Mouse (Mus musculus) testis, adult 2 months (tissue): Measurements from ENCODE around the gene Zfp523. TPM values are rescaled to one million over a fixed set of nuclear protein-coding genes. Genes with fewer than 3 reads are reported as not detected.

Source experiments
- H3K27ac ChIP-seq: fragments of 200-500 bp; 2 replicates; pipeline ENCODE4 v1.5.1; 2012; ENCODE audit warnings: low read depth, low read length; ENCODE audit not compliant: control insufficient read depth, insufficient read depth
- H3K27me3 ChIP-seq: fragments of 200-500 bp; 2 replicates; pipeline ENCODE4 v1.6.1; 2012; ENCODE audit warnings: mild to moderate bottlenecking, low read length, moderate library complexity; ENCODE audit not compliant: control insufficient read depth, insufficient read depth
- H3K36me3 ChIP-seq: fragments of 200-500 bp; 2 replicates; pipeline ENCODE4 v1.6.1; 2012; ENCODE audit warnings: mild to moderate bottlenecking, low read length; ENCODE audit not compliant: control insufficient read depth, insufficient read depth
- H3K4me1 ChIP-seq: fragments of 200-500 bp; 2 replicates; pipeline ENCODE4 v1.6.1; 2012; ENCODE audit warnings: low read length; ENCODE audit not compliant: control insufficient read depth, insufficient read depth
- H3K4me3 ChIP-seq: fragments of 200-500 bp; 2 replicates; pipeline ENCODE4 v1.5.1; 2012; ENCODE audit warnings: low read depth, mild to moderate bottlenecking, low read length, moderate library complexity, mixed read lengths; ENCODE audit not compliant: control insufficient read depth
- CTCF ChIP-seq: fragments of 200-500 bp; IDR thresholded peaks from 2 replicates; pipeline ENCODE4 v1.5.1; 2012; ENCODE audit warnings: low read depth, mild to moderate bottlenecking, inconsistent platforms, low read length, moderate library complexity; ENCODE audit not compliant: control insufficient read depth, insufficient read depth, insufficient replicate concordance
- POLR2A ChIP-seq: fragments of 200-500 bp; IDR thresholded peaks from 2 replicates; pipeline ENCODE4 v1.6.1; 2012; ENCODE audit warnings: low read depth, mild to moderate bottlenecking, inconsistent platforms, low read length, moderate library complexity; ENCODE audit not compliant: control insufficient read depth
- polyA plus RNA-seq: library from polyadenylated mRNA; depleted of rRNA; stranded (reverse); fragments of >200 nt; gene quantifications from 2 replicates; pipeline ENCODE4 v1.2.3, GENCODE M21; 2012

Gene Zfp523
- polyA plus RNA-seq, 1 experiment, result 89.4 TPM

- Histone ChIP-seq H3K4me3 (no peak overlapping the region), H3K27me3 (no peaks in the 10 kb centered on the region), H3K36me3 (no peaks in the 10 kb centered on the region), H3K4me1 (peaks cover 13% of the 10 kb centered on the region), H3K27ac (no peak overlapping the region)
- TF ChIP-seq CTCF (no peak), POLR2A (no peak)
Observed at GRCm38 (mm10) chr17:28230486-28230885, 53.6 kb downstream of the Zfp523 start.

- Histone ChIP-seq H3K36me3 (no peaks in the 10 kb centered on the region), H3K4me1 (peaks cover 7% of the 10 kb centered on the region), H3K27ac (no peak overlapping the region), H3K4me3 (no peak overlapping the region), H3K27me3 (no peaks in the 10 kb centered on the region)
- TF ChIP-seq CTCF (no peak), POLR2A (no peak)
Observed at GRCm38 (mm10) chr17:28231026-28231736, 54.3 kb downstream of the Zfp523 start.

GRCm38 (mm10) chr17:28232475-28233060 is 55.6 kb downstream of the Zfp523 start, which contains the start of gene Ppard:
Gene Ppard (plus strand): TSS chr17:28232700.
- Histone ChIP-seq H3K4me1 (peaks cover 7% of the 10 kb centered on the region), H3K27ac (no peak within 1 kb of the TSS), H3K36me3 (no peaks in the 10 kb centered on the region), H3K4me3 (peak within 1 kb of the TSS; percentile 94), H3K27me3 (no peaks in the 10 kb centered on the region)
- TF ChIP-seq CTCF, result peak; percentile 99
- no peak for TF ChIP-seq POLR2A

- Histone ChIP-seq H3K27ac (no peak overlapping the region), H3K4me3 (peak overlapping the region; percentile 94), H3K36me3 (no peaks in the 10 kb centered on the region), H3K27me3 (no peaks in the 10 kb centered on the region), H3K4me1 (peaks cover 7% of the 10 kb centered on the region)
- TF ChIP-seq POLR2A (no peak), CTCF (no peak)
Observed at GRCm38 (mm10) chr17:28233091-28233731, 56.3 kb downstream of the Zfp523 start.

GRCm38 (mm10) chr17:28234641-28235040 is 57.7 kb downstream of the Zfp523 start:
- no peak overlapping the region for H3K4me3 ChIP-seq
- H3K27ac ChIP-seq, result no peak overlapping the region
- H3K4me1 ChIP-seq, result peaks cover 7% of the 10 kb centered on the region
- H3K36me3 ChIP-seq, result no peaks in the 10 kb centered on the region
- no peak for TF ChIP-seq POLR2A
- no peak for TF ChIP-seq CTCF
- H3K27me3 ChIP-seq, result no peaks in the 10 kb centered on the region

- H3K36me3 ChIP-seq, result no peaks in the 10 kb centered on the region
- H3K27me3 ChIP-seq, result no peaks in the 10 kb centered on the region
- TF ChIP-seq CTCF, result no peak
- TF ChIP-seq POLR2A, result no peak
- H3K4me1 ChIP-seq, result peaks cover 7% of the 10 kb centered on the region
- no peak overlapping the region for H3K4me3 ChIP-seq
- no peak overlapping the region for H3K27ac ChIP-seq
Observed at GRCm38 (mm10) chr17:28235982-28236635, 59.2 kb downstream of the Zfp523 start.

GRCm38 (mm10) chr17:28236636-28237015 is 59.7 kb downstream of the Zfp523 start:
- no peaks in the 10 kb centered on the region for H3K27me3 ChIP-seq
- H3K4me1 ChIP-seq, result peaks cover 7% of the 10 kb centered on the region
- H3K36me3 ChIP-seq, result no peaks in the 10 kb centered on the region
- H3K27ac ChIP-seq, result no peak overlapping the region
- H3K4me3 ChIP-seq, result no peak overlapping the region
- TF ChIP-seq POLR2A (no peak), CTCF (no peak)
